Mouse (Mus musculus): ENCODE results near the gene Nxph4.

DNA sequence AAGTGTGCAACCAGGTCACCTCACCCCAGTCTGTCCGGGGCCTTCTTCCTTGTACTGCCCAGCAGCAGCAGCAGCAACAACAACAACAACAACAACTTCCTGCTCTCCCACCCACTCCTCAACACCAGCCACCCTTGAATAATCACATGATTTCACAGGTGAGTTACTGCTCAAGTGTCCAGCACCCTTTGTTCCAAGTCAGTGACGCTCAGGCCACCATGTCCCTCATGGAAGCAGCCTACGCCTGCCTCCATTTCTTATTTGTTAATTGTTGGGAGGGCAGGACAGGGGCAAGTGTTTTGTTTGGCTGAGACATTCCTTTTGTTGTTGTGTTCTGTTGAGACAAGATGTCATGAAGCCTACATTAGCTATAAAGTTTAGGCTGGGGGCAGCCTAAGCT lies 57.8 kb downstream of the Nxph4 start:
- no peak for TF ChIP-seq CTCF (IDR thresholded peaks at IDR 0.05; ENCODE audit: low read depth)
- no peak for TF ChIP-seq EP300 (IDR thresholded peaks at IDR 0.05; ENCODE audit: low read depth)
